Mouse (Mus musculus) embryo, embryonic 11 days (tissue): Measurements from ENCODE around the gene Nemf.
"Not testable (repeated sequence)": the region's sequence is repeated elsewhere in the genome, so short reads cannot be mapped to it uniquely, and the experiment has no call there.

Experiments
- DNase-seq: peaks from one replicate; pipeline ENCODE4 v3.0.0-alpha.2; 2015

The Nemf gene

GRCm38 (mm10) chr12:69356546-69357299, at the start of gene Nemf:
Gene Nemf (minus strand): TSS chr12:69357165.
- peak; percentile 95 for DNase-seq

- DNase-seq: no peak
Measured at GRCm38 (mm10) chr12:69402594-69403167, 45.7 kb upstream of the Nemf start.

DNA sequence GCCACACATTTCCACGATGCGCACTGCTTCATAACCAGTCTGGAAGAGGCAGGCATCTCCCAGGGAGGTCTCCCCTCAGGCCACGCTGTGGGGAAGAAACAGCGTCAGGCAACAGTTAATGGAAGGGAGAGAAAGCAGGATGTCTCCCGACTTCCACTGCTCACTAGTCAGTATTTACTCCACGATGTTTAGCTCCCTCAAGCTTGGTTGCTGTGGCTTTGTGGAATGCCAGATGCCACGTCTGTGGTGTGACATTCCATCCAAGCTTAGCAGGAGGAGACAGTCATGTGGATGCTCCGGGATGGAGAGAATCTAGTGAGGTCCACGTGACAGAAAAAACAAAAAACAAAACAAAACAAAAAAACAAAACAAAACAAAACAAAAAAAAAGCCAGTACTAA, 45.1 kb upstream of the Nemf start:
- no peak for DNase-seq

DNA sequence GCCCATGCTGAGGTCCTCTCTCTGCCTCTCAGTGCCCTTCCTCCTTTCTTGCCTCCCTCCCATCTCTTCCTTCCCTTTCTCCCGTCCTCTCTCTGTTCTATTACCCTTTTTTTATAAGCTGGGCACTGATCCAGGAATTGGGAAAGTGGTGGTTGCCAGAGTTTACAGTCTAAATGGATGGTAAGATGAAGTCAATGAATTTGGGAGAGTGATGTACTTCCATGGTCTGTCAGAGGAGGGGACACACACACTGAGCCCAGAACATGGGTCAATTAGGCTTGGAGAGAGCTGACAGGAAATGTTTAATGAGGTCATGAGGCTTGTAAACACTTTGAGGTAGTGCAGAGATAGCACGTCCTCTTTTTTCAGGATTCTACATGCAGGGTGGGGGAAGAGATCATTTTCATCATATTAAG, 43.9 kb upstream of the Nemf start:
- no peak for DNase-seq

GRCm38 (mm10) chr12:69400367-69400766, 43.4 kb upstream of the Nemf start:
- no peak for DNase-seq

- no peak for DNase-seq
Measured at GRCm38 (mm10) chr12:69394456-69394855, 37.5 kb upstream of the Nemf start.

DNA sequence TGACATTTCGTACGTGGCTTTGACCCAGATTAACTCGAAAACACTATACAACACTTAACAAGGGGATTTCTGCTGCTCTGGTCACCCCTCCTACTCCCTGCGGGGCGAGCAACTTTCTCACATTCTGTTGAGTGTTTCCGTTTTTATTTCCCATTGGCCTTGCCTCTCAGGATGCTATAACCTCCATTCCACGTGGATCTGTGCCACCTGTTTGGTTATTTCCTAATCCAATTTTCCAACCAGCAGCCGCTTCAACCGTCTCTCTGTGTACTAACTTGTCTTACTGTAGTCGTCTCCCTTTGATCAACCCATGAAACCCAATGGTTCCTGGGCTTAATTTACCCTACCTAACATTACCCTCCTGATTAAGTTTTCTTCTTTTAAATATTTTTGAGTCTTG, 36.1 kb upstream of the Nemf start:
- no peak for DNase-seq

DNA sequence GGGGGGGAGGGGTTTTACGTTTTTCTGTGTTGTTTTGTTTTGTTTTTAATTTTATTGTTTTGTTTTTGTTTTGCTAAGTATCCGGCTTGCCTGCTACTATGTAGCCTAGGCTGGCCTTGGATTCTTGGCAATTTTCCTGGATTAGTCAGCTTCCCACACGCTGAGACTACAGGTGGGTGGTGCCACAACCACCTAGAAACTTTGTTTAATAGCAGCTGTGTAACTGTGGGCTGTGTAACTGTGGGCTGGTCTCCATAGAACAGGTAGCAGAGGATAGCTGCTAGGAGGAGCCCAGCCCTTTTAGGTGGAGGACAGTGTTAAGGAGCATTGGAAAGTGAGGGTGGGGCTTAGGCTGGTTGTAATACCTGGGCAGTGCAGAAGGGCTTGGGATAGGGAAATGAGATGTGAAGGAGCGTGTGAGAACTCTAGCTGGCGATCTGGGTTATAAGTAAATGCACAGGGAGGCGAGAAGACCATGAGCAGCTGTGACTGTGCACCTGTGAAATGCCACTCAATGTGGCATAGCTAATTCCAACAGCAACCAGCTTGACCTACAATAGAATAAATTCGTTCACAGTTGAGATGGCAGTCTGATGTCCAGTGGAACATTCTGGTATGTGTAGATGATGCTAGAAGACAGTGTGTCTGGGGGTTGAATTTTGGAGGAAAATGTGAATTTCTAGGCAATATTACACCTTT, 33.2 kb upstream of the Nemf start:
- DNase-seq: no peak

DNA sequence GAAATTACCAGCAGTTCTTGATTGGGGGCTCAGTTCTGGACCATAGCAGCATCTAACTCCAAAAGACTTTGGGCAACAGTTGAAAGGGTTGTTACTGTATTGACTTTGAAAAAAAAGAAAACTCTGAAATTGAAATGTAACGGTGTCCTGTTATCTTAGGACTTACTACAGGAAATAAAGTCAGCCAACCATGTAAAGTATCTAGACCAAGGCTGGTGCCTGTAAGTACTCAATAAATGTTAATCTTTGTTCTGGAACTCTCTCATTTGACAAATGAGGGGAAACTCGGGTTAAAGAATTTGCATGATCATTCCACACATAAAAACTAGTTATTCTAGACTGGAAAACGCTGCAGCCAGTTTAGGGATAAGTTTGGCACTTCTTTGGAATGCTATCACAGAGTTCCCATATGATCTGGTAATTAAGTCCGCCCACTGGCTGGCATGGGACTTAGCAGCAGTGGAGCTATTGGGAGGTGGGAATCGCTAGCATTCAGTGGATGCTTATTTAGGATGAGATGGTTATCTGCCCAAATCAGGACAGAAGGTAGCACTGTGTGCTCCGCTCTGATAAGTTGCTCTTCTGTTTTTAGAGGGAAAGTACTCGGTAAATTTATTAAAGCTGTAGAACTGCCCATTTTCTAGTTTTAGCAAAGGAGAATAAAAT, 32.4 kb upstream of the Nemf start:
- DNase-seq: no peak

DNA sequence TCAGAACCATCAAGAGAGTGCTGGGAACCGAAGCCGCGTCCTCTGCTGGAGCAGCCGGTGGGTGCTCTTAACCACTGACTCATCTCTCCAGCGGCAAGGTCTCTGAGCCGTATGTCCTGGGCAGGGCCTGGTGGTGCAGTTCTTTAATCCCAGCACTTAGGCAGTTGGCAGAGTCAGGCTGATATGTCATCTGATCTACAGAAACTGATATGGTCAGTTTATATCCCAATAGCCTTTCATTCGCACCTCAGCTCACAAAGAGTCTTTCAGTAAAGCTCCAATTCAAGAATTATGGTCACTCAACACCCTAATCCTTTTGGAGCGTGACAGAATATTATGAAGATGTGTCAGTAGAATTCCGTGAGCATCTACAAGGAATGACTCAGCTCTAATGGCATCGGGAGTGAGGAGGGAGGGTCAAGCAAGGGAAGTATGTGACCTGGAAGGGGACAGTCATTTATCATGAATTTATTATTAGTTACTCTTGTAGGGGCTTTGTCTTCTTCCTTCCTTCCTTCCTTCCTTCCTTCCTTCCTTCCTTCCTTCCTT, 31.4 kb upstream of the Nemf start:
- DNase-seq: no peak

GRCm38 (mm10) chr12:69386281-69386732, 29.3 kb upstream of the Nemf start:
- not testable (repeated sequence) for DNase-seq

- DNase-seq: no peak
Measured at GRCm38 (mm10) chr12:69385542-69386280, 28.7 kb upstream of the Nemf start.

GRCm38 (mm10) chr12:69384606-69385005, 27.6 kb upstream of the Nemf start:
- no peak for DNase-seq

DNA sequence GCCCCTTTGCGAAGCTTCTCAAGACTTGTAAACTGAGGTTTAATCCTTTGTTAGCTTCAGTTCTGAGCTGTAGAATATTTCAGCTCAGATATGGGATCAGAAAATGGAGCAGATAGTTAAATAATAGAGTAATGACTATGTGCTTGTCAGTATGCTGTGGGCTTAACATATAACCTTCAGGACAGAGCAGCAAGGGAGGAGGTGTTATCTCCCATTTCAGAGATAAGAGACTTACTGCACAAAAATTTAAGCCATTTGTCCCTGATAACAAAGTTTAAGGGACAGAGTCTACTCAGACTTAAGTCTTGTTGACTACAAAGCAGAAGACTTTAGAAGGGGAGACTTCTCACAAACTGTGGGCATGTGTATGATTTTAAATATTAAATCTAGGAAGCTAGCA, 25.9 kb upstream of the Nemf start:
- no peak for DNase-seq

GRCm38 (mm10) chr12:69378558-69379454, 21.8 kb upstream of the Nemf start:
- DNase-seq: no peak

DNA sequence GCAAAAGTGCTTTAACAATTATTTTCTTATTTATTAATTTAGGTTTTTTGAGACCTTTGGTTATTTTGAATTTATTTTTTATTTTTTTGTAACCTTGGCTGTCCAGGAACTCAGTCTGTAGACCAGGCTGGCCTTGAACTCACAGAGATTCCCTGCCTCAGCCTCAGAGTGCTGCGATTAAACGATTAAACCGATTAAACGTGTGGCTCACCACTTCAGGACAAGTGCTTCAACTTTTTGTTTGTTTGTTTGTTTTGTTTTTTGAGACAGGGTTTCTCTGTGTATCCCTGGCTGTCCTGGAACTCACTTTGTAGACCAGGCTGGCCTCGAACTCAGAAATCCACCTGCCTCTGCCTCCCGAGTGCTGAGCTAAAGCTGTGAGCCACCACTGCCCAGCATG, 20.7 kb upstream of the Nemf start:
- DNase-seq: not testable (repeated sequence)

DNA sequence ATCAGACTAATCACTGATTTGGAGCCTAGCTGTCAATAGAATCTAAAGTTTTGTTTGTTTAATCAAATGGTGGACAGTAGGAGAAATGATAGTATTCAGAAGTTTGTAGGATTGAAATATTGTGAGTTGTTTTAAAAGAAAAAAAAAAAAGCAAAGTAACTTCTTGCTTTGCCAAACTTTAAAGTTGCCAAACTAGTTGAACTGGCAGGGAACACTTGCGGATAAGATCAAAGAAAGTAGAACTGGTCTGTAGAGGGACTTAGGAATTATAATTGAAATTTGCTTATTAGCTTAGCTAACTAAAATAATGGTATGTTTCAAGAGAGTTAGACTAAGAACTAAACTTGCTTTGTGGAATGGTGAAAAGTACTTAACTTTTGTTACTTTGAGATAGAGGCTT, 20.2 kb upstream of the Nemf start:
- no peak for DNase-seq

- DNase-seq: no peak
Measured at GRCm38 (mm10) chr12:69376132-69376531, 19.2 kb upstream of the Nemf start.

GRCm38 (mm10) chr12:69373850-69374766, 17.1 kb upstream of the Nemf start:
- no peak for DNase-seq

- peak; percentile 53 for DNase-seq
Measured at GRCm38 (mm10) chr12:69372731-69373331, 15.9 kb upstream of the Nemf start.
